Mouse (Mus musculus) CH12.LX (cell line): ENCODE data around the gene March10.

ENCODE experiments used
- CHD1 ChIP-seq: IDR thresholded peaks from 2 replicates; pipeline ENCODE4 v1.6.1; 2012; ENCODE audit warnings: low read depth, low read length, improper control_type of control experiment, inconsistent platforms
- CTCF ChIP-seq, 2 experiments: IDR thresholded peaks in 1 of 2; conservative IDR thresholded peaks in 1 of 2; 2 replicates each; pipeline ENCODE4 v1.5.1; 2011 to 2012; ENCODE audit warnings: low read depth in 2 of 2, low read length in 2 of 2, improper control_type of control experiment in 1 of 2, inconsistent platforms in 1 of 2, mild to moderate bottlenecking in 1 of 2, moderate library complexity in 1 of 2

- TF ChIP-seq CTCF (conservative IDR thresholded peaks at IDR 0.05 in 1 of 2, IDR thresholded peaks at IDR 0.05 in 1 of 2; ENCODE audit: low read depth in 2 of 2, low read length in 2 of 2): no peak
- TF ChIP-seq CHD1: no peak
These were observed 102.6 kb downstream of the March10 start for GRCm38 (mm10) chr11:105353891-105354280.
